Comparison of ENCODE assay signal across 1 mouse cellular context in the genomic region with DNA sequence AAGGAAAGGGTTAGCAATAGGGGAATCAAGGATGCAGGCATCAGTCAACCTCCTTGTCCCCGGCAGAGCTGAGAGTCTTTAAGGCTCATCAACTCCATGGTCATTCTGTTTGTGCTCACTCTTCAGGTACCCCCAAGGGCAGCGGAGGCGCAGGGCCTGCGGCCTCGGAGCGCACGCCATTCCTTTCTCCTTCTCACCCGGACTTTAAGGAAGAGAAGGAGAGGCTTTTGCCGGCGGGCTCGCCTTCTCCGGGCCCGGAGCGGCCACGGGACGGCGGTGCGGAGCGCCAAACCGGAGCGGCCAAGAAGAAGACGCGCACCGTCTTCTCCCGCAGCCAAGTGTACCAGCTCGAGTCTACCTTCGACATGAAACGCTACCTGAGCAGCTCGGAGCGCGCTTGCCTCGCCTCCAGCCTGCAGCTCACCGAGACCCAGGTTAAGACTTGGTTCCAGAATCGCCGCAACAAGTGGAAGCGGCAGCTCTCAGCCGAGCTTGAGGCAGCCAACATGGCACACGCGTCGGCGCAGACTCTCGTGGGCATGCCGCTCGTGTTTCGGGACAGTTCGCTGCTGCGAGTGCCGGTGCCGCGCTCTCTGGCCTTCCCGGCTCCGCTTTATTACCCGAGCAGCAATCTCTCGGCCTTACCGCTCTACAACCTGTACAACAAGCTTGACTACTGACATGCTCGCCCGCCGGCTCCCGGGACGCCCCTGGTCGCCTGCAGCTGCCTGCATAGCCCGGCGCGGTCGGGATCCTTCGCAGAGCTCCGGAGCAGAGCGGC.
TF ChIP-seq lines count a peak whose summit lies in the region.

No protein-coding gene starts in this region.

TF ChIP-seq in CH12.LX, 34 proteins besides CTCF, POLR2A, EP300 and RAD21:
- TF ChIP-seq MAFK (IDR thresholded peaks at IDR 0.05; ENCODE audit: insufficient replicate concordance, low read length) = no peak
- TF ChIP-seq TBP (conservative IDR thresholded peaks at IDR 0.05; ENCODE audit: low read depth, low read length) = 0 out of 2 replicates have a peak, but pooled peaks have one; percentile 34
TF ChIP-seq in CH12.LX: peak in this region for 1.
